Mouse (Mus musculus) cerebellum, adult 2 months (tissue): ENCODE measurements around the gene Fosl1.

Experiments
- CTCF ChIP-seq: fragments of 200-500 bp; IDR thresholded peaks from 2 replicates; pipeline ENCODE4 v1.5.1; 2011; ENCODE audit warnings: low read depth, mild to moderate bottlenecking, control low read depth, low read length, moderate library complexity, borderline replicate concordance; ENCODE audit not compliant: insufficient read depth
- POLR2A ChIP-seq: fragments of 200-500 bp; IDR thresholded peaks from 2 replicates; pipeline ENCODE4 v1.6.1; 2011; ENCODE audit warnings: low read length, control low read depth, borderline replicate concordance; ENCODE audit not compliant: insufficient read depth

GRCm38 (mm10) chr19:5402293-5402692 lies 45.1 kb upstream of the Fosl1 start, which contains the start of gene Tsga10ip:
- TF ChIP-seq CTCF (no peak), POLR2A (no peak)
